Mouse (Mus musculus): ENCODE results near the gene Tldc2. TPM values are rescaled to one million over a fixed set of nuclear protein-coding genes. Genes with fewer than 3 reads are reported as not detected.

Tldc2 gene
- total and polyA plus RNA-seq, 2 experiments from 2014 or later: not detected

DNA sequence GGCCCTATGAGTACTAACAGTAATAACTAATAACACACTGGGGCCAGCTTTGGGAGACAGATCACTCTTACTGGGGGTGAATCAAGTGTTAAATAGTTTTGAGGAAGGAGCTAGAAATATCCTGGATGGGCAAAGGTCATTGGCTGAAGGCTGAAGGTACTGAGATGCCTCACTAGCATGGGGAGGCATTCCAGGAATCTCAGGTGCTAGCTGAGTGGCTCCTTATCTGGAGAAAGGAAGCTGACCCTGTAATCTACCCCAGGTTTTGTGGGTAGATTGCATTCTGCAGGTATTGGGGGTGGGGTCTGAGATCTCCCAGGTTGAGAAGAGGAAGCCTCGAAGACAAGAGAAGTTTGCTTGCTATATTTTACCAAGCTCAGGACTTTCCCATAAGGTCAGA lies 58.3 kb downstream of the Tldc2 start:
- no peak for TF ChIP-seq CTCF (IDR thresholded peaks at IDR 0.05; ENCODE audit: low read depth)
- no peak for DNase-seq

More for the DNA sequence above, 58.3 kb downstream of the Tldc2 start:
- Histone ChIP-seq H3K9me3 (ENCODE audit: low read length) (no peaks in the 10 kb centered on the region), H3K36me3 (ENCODE audit: insufficient read depth) (peaks cover 4% of the 10 kb centered on the region; the same call in 1 of the 2 replicates), H3K4me1 (ENCODE audit: insufficient read depth) (no peaks in the 10 kb centered on the region), H3K27me3 (ENCODE audit: insufficient read depth, low read length) (no peaks in the 10 kb centered on the region), H3K27ac (ENCODE audit: low read depth, low read length) (no peak overlapping the region), H3K4me2 (ENCODE audit: low read depth) (no peak overlapping the region), H3K9ac (no peak overlapping the region), H3K4me3 (ENCODE audit: low read depth, low read length) (no peak overlapping the region)
- ATAC-seq: no peak
- WGBS: 69% methylated on average over 1 of the region's 1 CpGs

Other genes starting within 250 kb of the Tldc2 start
- gene Tgif2, start 247.0 kb upstream of the Tldc2 start, total RNA-seq (2014; rRNA removed): 13.1 and 13.7 TPM in 2 replicates
- gene Tgif2, start 247.0 kb upstream of the Tldc2 start, polyA plus RNA-seq (2015; fragmentation: Nextera tagmentation; extraction: Ambion mirVana): 8.7 and 9.3 TPM in 2 replicates
- 1.00 and 2.5 TPM in 2 replicates for gene 4930518I15Rik, start 229.1 kb upstream of the Tldc2 start, total RNA-seq (2014; rRNA removed)
- gene 4930518I15Rik, start 229.1 kb upstream of the Tldc2 start, polyA plus RNA-seq (2015; fragmentation: Nextera tagmentation; extraction: Ambion mirVana): 1.3 and 2.1 TPM in 2 replicates
- gene Rab5if, start 223.9 kb upstream of the Tldc2 start, total RNA-seq (2014; rRNA removed): 123 TPM in 2 replicates
- gene Rab5if, start 223.9 kb upstream of the Tldc2 start, polyA plus RNA-seq (2015; fragmentation: Nextera tagmentation; extraction: Ambion mirVana): 154 and 169 TPM in 2 replicates
- gene Sla2, start 199.9 kb upstream of the Tldc2 start, total RNA-seq (2014; rRNA removed): not detected in 2 replicates
- gene Sla2, start 199.9 kb upstream of the Tldc2 start, polyA plus RNA-seq (2015; fragmentation: Nextera tagmentation; extraction: Ambion mirVana): 0.14 and 0.19 TPM in 2 replicates
- 147 and 168 TPM in 2 replicates for gene Ndrg3, start 95.0 kb upstream of the Tldc2 start, total RNA-seq (2014; rRNA removed)
- gene Ndrg3, start 95.0 kb upstream of the Tldc2 start, polyA plus RNA-seq (2015; fragmentation: Nextera tagmentation; extraction: Ambion mirVana): 151 and 161 TPM in 2 replicates
- 8.0 and 12.2 TPM in 2 replicates for gene Dsn1, start 79.9 kb upstream of the Tldc2 start, total RNA-seq (2014; rRNA removed)
- gene Dsn1, start 79.9 kb upstream of the Tldc2 start, polyA plus RNA-seq (2015; fragmentation: Nextera tagmentation; extraction: Ambion mirVana): 9.3 and 10.0 TPM in 2 replicates
- 80.5 and 93.7 TPM in 2 replicates for gene Soga1, start 7.8 kb upstream of the Tldc2 start, total RNA-seq (2014; rRNA removed)
- gene Soga1, start 7.8 kb upstream of the Tldc2 start, polyA plus RNA-seq (2015; fragmentation: Nextera tagmentation; extraction: Ambion mirVana): 3.1 and 3.9 TPM in 2 replicates
- 11.3 and 18.5 TPM in 2 replicates for gene Samhd1, start 48.2 kb downstream of the Tldc2 start, total RNA-seq (2014; rRNA removed)
- gene Samhd1, start 48.2 kb downstream of the Tldc2 start, polyA plus RNA-seq (2015; fragmentation: Nextera tagmentation; extraction: Ambion mirVana): 6.6 and 8.0 TPM in 2 replicates
- gene Rbl1, start 117.5 kb downstream of the Tldc2 start, total RNA-seq (2014; rRNA removed): 5.9 and 10.4 TPM in 2 replicates
- gene Rbl1, start 117.5 kb downstream of the Tldc2 start, polyA plus RNA-seq (2015; fragmentation: Nextera tagmentation; extraction: Ambion mirVana): 3.1 and 4.2 TPM in 2 replicates
- 175 and 198 TPM in 2 replicates for gene Rpn2, start 192.0 kb downstream of the Tldc2 start, total RNA-seq (2014; rRNA removed)
- 152 and 184 TPM in 2 replicates for gene Rpn2, start 192.0 kb downstream of the Tldc2 start, polyA plus RNA-seq (2015; fragmentation: Nextera tagmentation; extraction: Ambion mirVana)
- 0.38 and 1.2 TPM in 2 replicates for gene Mroh8, start 192.5 kb downstream of the Tldc2 start, total RNA-seq (2014; rRNA removed)
- gene Mroh8, start 192.5 kb downstream of the Tldc2 start, polyA plus RNA-seq (2015; fragmentation: Nextera tagmentation; extraction: Ambion mirVana): 0.23 and 0.65 TPM in 2 replicates